Mouse (Mus musculus) liver, embryonic 12.5 days (tissue): ENCODE data around the gene Armh3. TPM values are rescaled to one million over a fixed set of nuclear protein-coding genes. Genes with fewer than 3 reads are reported as not detected.

Experiments used
- ATAC-seq: fragments of 200-750 bp; cut with Nextera tagmentation; 2 replicates; pipeline ENCODE4 v1.8.0; 2017; ENCODE audit warnings: moderate number of reproducible peaks, mild to moderate bottlenecking, moderate library complexity
- H3K27ac ChIP-seq: fragments of 300-500 bp; sonication (generic); 2 replicates; pipeline ENCODE4 v1.5.1; 2016; ENCODE audit warnings: mild to moderate bottlenecking
- H3K27me3 ChIP-seq: fragments of 300-500 bp; sonication (generic); replicated peaks from 2 replicates; pipeline ENCODE4 v1.6.1; 2016; ENCODE audit warnings: mild to moderate bottlenecking, moderate library complexity
- H3K36me3 ChIP-seq: fragments of 300-500 bp; sonication (generic); 2 replicates; pipeline ENCODE4 v1.6.1; 2016; ENCODE audit warnings: mild to moderate bottlenecking, moderate library complexity
- H3K4me1 ChIP-seq: fragments of 300-500 bp; sonication (generic); 2 replicates; pipeline ENCODE4 v1.6.1; 2016
- H3K4me2 ChIP-seq: fragments of 300-500 bp; sonication (generic); 2 replicates; pipeline ENCODE4 v1.6.1; 2016; ENCODE audit warnings: mild to moderate bottlenecking, moderate library complexity
- H3K4me3 ChIP-seq: fragments of 300-500 bp; sonication (generic); 2 replicates; pipeline ENCODE4 v1.5.1; 2016; ENCODE audit warnings: mild to moderate bottlenecking, moderate library complexity
- H3K9ac ChIP-seq: fragments of 300-500 bp; sonication (generic); 2 replicates; pipeline ENCODE4 v1.6.1; 2016; ENCODE audit warnings: mild to moderate bottlenecking, moderate library complexity
- H3K9me3 ChIP-seq: fragments of 300-500 bp; sonication (generic); replicated peaks from 2 replicates; pipeline ENCODE4 v1.6.1; 2016; ENCODE audit warnings: mild to moderate bottlenecking, moderate library complexity
- WGBS: fragments of 180-500 bp; shearing (Covaris S2); methylation state at CpG from one replicate; pipeline ENCODE4 v1.1.7; 2016; ENCODE audit not compliant: insufficient replicate concordance; 5-methylcytosine and 5-hydroxymethylcytosine counted together
- polyA plus RNA-seq: library from polyadenylated mRNA; unstranded; fragments of >200 nt; fragmentation: Nextera tagmentation; extraction: Ambion mirVana; gene quantifications from 2 replicates; pipeline ENCODE4 v1.2.1, GENCODE M21; 2016

Gene Armh3
- polyA plus RNA-seq, 1 experiment from 2014 or later = 6.5 TPM

DNA sequence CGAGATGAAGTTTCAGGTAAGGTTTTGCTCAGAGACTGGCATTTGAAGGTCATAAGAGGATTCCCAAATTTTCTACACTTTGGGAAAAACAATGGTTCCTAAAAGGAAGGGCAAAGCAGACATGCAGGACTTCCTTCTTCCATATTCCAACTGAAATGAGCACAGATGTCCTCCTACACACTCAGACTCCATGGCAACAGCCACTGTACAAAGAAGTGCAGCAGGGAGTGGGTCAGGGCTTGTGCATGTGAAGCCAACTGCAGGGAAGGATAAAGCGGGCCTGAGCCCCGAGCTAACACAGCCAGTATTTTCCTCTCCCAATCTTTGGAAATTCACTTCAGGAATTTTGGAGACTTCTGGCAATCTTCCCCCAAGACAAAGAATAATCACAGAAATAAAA, 80.4 kb downstream of the Armh3 start:
- 71% methylated on average over 3 of the region's 3 CpGs for WGBS
- Histone ChIP-seq H3K36me3 (0 out of 2 replicates have a peak, but pooled peaks cover 2% of the 10 kb centered on the region), H3K9ac (no peak overlapping the region), H3K4me2 (no peak overlapping the region), H3K27me3 (no peaks in the 10 kb centered on the region), H3K9me3 (no peaks in the 10 kb centered on the region), H3K4me3 (no peak overlapping the region), H3K4me1 (no peaks in the 10 kb centered on the region), H3K27ac (no peak overlapping the region)
- ATAC-seq = no peak

DNA sequence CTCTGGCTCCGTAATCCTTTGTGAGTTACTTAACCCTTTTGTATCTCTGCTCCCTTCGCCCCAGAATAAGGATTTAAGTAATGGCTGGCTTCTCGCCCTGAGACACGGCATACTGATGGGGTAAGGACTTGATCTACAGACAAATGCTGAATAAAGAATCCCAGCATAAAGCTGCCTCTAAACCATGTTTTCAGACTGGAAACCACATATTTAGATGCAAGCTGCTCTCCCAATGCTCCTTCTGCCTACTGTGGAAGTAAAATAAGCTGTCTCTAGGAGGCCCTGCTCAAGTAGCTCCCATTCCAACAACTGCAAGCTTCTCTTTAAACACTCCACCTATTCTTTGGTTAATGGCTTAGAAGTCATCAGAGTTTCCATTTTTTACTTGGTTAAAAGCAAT, 81.8 kb downstream of the Armh3 start:
- Histone ChIP-seq H3K27me3 (no peaks in the 10 kb centered on the region), H3K4me2 (no peak overlapping the region), H3K27ac (no peak overlapping the region), H3K36me3 (0 out of 2 replicates have a peak, but pooled peaks cover 2% of the 10 kb centered on the region), H3K9me3 (no peaks in the 10 kb centered on the region), H3K4me1 (no peaks in the 10 kb centered on the region), H3K9ac (no peak overlapping the region), H3K4me3 (no peak overlapping the region)
- 74% methylated on average over 4 of the region's 4 CpGs for WGBS
- no peak for ATAC-seq

DNA sequence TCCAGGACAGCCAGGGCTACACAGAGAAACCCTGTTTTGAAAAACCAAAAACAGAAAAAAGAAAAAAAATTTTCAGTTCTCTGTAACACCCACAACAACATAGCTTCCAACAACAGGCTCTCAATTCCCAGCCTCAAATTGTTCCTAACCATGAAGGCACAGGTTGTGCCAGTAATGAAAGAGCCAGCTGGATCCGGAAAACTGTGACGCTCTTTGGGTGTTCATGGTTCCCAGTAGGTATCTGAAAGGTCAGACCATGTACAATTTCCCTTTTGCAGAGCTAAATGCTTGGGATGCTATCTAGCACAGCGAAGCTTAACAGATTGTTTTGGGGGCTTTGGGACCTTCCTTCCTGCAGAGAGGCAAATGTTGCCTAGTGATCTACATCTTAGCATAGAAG, 82.3 kb downstream of the Armh3 start:
- 82% methylated on average over 3 of the region's 3 CpGs for WGBS
- no peak overlapping the region for H3K9ac ChIP-seq
- no peak overlapping the region for H3K4me2 ChIP-seq
- 0 out of 2 replicates have a peak, but pooled peaks cover 2% of the 10 kb centered on the region for H3K36me3 ChIP-seq
- no peak overlapping the region for H3K4me3 ChIP-seq
- H3K9me3 ChIP-seq = no peaks in the 10 kb centered on the region
- H3K27ac ChIP-seq = no peak overlapping the region
- H3K27me3 ChIP-seq = no peaks in the 10 kb centered on the region
- H3K4me1 ChIP-seq = no peaks in the 10 kb centered on the region
- ATAC-seq = no peak

DNA sequence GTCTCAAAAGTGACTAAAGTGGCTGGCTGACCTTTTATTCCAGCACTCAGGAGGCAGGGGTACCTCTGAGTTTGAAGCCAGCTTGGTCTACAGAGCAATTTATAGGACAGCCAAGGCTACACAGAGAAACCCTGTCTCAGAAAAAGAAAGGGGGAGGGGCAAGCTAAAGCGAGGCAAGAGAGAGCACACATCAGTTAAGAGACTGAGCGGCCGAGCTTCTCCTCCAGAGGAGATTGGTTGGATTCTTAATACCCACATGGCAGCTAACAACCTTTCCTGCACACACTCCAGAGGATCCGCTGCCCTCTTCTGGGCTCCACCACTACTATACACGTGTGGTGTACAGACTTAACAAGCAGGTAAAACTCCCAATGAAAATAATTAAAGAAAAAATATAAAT, 85.3 kb downstream of the Armh3 start:
- H3K36me3 ChIP-seq = no peaks in the 10 kb centered on the region
- H3K9ac ChIP-seq = no peak overlapping the region
- no peak for ATAC-seq
- H3K27ac ChIP-seq = no peak overlapping the region
- no peaks in the 10 kb centered on the region for H3K9me3 ChIP-seq
- no peaks in the 10 kb centered on the region for H3K27me3 ChIP-seq
- WGBS = 58% methylated on average over 5 of the region's 5 CpGs
- no peaks in the 10 kb centered on the region for H3K4me1 ChIP-seq
- no peak overlapping the region for H3K4me2 ChIP-seq
- H3K4me3 ChIP-seq = no peak overlapping the region

DNA sequence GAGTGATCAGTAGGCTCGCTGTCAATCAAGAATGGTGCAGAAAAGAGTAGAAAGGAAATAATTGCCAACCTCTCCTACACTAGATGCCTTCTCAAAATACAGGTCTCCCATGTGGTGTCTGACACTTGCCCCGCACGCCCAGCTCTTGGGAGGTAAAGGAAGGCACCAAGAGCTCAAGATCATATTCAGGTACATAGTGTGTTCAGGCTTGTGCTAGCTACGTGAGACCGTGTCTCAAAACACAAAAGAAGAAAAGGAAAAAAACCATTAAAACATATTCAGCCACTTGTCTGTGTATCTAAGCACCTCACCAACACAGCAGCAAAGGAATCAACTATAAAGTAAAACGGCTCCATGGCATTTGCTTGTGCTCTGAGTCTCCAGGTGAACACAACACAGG, 85.9 kb downstream of the Armh3 start:
- H3K4me3 ChIP-seq = no peak overlapping the region
- H3K9me3 ChIP-seq = no peaks in the 10 kb centered on the region
- H3K4me2 ChIP-seq = no peak overlapping the region
- H3K36me3 ChIP-seq = no peaks in the 10 kb centered on the region
- ATAC-seq = no peak
- no peaks in the 10 kb centered on the region for H3K4me1 ChIP-seq
- no peaks in the 10 kb centered on the region for H3K27me3 ChIP-seq
- no peak overlapping the region for H3K9ac ChIP-seq
- WGBS = 84% methylated on average over 6 of the region's 6 CpGs
- no peak overlapping the region for H3K27ac ChIP-seq

DNA sequence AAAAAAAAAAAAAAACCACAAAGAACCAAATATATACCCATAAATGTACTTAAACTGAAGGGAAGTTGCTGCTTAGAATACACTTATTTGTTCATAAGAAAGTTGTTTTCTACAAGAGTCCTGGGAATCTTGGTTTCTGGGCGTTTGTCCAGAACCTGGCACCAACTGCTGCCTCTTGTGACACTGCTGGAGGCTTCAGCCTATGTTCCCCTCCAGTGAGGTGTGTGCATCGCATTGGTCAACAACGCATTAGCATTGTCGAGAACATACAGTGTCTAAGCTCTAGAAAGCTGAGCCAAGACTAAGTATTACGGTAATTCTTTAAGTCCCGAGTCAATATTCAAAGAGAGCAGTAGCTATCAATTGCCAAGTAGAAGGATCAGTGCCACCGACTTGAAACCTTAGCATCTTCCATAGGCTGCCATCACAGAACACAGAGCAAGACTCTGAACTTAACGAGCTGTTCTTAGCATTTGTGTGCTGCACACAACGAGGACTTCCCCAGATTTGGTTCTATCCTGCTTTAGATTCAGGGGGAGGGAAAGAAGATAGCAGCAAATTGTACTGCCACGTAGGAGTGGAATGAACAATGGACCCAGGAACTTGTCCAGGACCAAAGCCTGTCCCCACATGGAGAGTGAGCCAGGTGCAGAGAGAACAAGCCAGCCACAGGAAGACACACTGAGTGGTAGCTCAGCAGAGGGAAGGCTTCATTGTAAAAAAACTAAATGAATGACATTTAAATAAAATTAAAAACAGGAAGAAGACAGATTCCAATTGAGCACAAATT, 86.9 kb downstream of the Armh3 start:
- H3K9ac ChIP-seq = no peak overlapping the region
- H3K4me1 ChIP-seq = no peaks in the 10 kb centered on the region
- WGBS = 75% methylated on average over 10 of the region's 10 CpGs
- no peak for ATAC-seq
- no peak overlapping the region for H3K4me2 ChIP-seq
- no peaks in the 10 kb centered on the region for H3K27me3 ChIP-seq
- H3K9me3 ChIP-seq = no peaks in the 10 kb centered on the region
- no peak overlapping the region for H3K4me3 ChIP-seq
- H3K36me3 ChIP-seq = no peaks in the 10 kb centered on the region
- H3K27ac ChIP-seq = no peak overlapping the region

DNA sequence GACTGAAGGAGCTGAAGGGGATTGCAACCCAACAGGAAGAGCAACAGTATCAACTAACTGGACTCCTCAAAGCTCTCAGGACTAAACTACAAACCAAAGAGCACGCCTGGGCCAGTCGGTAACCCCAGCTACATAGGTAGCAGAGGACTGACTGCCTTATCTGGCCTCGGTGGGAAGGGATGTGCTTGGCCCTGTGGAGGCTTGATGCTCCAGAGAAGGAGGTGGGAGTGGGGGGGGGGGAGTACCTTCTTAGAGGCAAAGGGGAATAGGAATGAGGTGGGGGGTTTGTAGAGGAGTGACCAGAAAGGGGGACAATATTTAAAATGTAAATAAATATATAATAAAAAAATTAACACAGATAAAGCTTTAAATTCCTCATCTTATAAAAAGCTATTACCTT, 90.0 kb downstream of the Armh3 start:
- Histone ChIP-seq H3K27me3 (no peaks in the 10 kb centered on the region), H3K9ac (no peak overlapping the region), H3K4me1 (no peaks in the 10 kb centered on the region), H3K27ac (no peak overlapping the region), H3K4me2 (no peak overlapping the region), H3K36me3 (no peaks in the 10 kb centered on the region), H3K9me3 (no peaks in the 10 kb centered on the region), H3K4me3 (no peak overlapping the region)
- 65% methylated on average over 3 of the region's 3 CpGs for WGBS
- ATAC-seq = no peak

DNA sequence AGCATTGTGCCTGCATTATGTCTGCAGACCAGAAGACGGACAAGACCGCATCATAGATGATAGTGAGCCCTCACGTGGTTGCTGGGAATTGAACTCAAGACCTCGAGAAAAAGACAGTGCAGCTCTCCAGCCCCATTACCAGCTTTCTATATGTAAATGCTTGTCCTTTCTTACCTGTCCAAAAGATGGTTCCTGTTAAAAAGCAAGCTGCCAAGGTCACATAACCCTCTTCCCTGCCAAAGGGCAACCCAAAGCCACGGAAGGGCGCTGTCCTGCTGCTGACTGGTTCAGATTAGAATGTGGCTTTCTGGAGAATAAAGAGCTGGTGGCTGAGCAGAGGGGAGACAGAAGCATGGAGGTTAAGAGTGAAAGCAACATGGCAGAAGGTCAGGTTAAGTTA, 90.9 kb downstream of the Armh3 start:
- no peak overlapping the region for H3K4me3 ChIP-seq
- H3K9me3 ChIP-seq = no peaks in the 10 kb centered on the region
- no peak overlapping the region for H3K27ac ChIP-seq
- no peak overlapping the region for H3K9ac ChIP-seq
- no peaks in the 10 kb centered on the region for H3K27me3 ChIP-seq
- H3K4me1 ChIP-seq = no peaks in the 10 kb centered on the region
- ATAC-seq = no peak
- WGBS = 73% methylated on average over 6 of the region's 6 CpGs
- H3K4me2 ChIP-seq = no peak overlapping the region
- no peaks in the 10 kb centered on the region for H3K36me3 ChIP-seq

DNA sequence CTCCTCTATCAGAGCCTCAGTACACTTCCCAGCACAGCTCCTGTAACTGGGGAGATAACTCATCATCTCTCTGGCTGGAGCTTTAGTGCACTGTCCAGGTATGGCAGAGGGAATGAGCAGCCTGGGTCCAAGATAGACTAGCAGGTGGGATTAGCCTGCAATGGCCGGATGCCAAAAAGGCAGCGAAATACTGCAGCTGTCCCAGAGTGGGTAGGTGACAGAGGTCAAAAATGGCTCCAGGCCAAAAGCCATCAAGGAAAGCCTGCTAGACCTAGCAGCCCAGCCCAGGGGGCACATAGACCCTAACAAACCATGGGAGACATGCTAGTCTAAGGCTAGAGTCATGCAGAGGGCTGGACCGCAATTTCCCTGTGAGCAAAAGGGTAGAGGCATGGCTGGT, 94.4 kb downstream of the Armh3 start:
- no peak for ATAC-seq
- Histone ChIP-seq H3K27ac (no peak overlapping the region), H3K9me3 (no peaks in the 10 kb centered on the region), H3K36me3 (no peaks in the 10 kb centered on the region), H3K27me3 (no peaks in the 10 kb centered on the region), H3K9ac (no peak overlapping the region), H3K4me1 (no peaks in the 10 kb centered on the region), H3K4me2 (no peak overlapping the region), H3K4me3 (no peak overlapping the region)
- 81% methylated on average over 3 of the region's 3 CpGs for WGBS

DNA sequence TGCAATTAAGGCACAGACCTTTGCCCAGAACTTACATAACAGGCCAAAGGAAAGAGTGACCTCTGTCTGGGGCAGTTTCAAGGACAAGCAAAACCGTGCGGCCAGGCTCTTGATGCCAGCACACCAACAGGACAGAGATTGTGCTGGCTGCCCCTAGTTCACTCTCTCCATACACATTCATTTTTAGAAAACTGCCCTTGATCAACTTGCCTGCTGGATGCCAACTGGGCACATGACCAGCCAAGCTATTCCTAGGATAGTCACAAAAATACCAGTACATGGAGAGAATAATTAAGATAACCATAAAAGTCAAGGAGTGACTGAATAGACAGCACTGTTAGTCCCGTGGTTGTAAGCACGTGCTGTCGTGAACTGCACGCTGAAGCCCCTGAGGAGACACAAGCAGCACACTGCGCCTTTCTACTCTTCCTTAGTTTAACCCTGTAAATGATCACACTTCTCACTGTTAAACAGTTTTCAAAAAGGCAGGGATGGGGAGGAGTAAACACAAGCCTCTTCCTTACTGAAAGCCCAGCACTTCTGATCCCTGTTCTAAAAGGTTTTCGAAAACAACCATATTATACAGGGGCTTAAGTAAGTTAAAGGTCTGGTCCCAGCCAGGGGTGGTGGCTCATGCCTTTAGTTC, 95.8 kb downstream of the Armh3 start:
- 84% methylated on average over 8 of the region's 8 CpGs for WGBS
- no peaks in the 10 kb centered on the region for H3K27me3 ChIP-seq

DNA sequence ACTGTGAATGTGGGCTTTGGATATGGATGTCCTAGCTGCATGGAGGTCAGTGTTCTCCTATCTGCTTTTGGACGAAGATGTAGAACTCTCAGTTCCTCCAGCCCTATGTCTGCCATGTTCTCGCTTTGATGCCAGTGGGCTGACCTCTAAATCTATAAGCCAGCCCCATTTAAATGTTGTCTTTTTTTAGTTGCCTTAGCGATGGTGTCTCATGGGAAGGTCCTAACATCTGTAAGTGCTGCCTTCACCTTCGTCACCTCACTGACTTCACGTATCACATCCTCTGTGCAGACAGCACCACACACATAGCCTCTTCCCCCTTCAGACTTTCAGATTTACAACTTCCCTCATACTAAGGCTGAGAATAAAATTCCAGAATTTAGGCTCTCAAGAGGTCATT, 97.5 kb downstream of the Armh3 start:
- ATAC-seq = no peak
- WGBS = 84% methylated on average over 5 of the region's 5 CpGs
- no peaks in the 10 kb centered on the region for H3K4me1 ChIP-seq
- no peaks in the 10 kb centered on the region for H3K36me3 ChIP-seq
- no peak overlapping the region for H3K4me2 ChIP-seq
- no peak overlapping the region for H3K4me3 ChIP-seq
- H3K9ac ChIP-seq = no peak overlapping the region
- no peaks in the 10 kb centered on the region for H3K27me3 ChIP-seq
- H3K27ac ChIP-seq = no peak overlapping the region
- H3K9me3 ChIP-seq = no peaks in the 10 kb centered on the region

More for the DNA sequence above, 95.8 kb downstream of the Armh3 start:
- Histone ChIP-seq H3K27ac (no peak overlapping the region), H3K4me1 (no peaks in the 10 kb centered on the region), H3K4me3 (no peak overlapping the region), H3K4me2 (no peak overlapping the region), H3K9ac (no peak overlapping the region), H3K9me3 (no peaks in the 10 kb centered on the region), H3K36me3 (no peaks in the 10 kb centered on the region)
- no peak for ATAC-seq

DNA sequence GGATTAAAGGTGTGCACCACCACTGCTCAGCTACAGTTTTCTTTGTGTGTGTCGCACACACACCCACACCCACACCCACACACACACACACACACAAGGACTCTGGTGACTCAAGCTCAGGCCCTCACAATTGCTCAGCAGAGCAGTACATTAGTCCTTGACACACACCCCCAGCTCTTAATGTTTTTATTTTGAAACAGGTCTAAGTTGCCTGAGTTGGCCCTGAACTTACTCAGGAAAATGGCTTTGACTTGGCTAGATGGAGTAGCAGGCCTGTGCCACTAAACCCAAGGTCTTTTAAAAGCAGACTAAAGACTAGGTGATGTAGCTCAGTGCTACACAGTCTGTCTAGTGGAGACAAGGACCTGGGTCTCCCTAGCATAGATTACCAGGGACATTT, 102.6 kb downstream of the Armh3 start:
- Histone ChIP-seq H3K9ac (no peak overlapping the region), H3K27ac (no peak overlapping the region), H3K36me3 (0 out of 2 replicates have a peak, but pooled peaks cover 2% of the 10 kb centered on the region), H3K27me3 (no peaks in the 10 kb centered on the region), H3K4me1 (no peaks in the 10 kb centered on the region), H3K4me3 (no peak overlapping the region), H3K4me2 (no peak overlapping the region), H3K9me3 (no peaks in the 10 kb centered on the region)
- ATAC-seq = no peak
- 94% methylated on average over 1 of the region's 1 CpGs for WGBS
